ENCODE assay signal across 11 mouse cellular contexts in the genomic region with DNA sequence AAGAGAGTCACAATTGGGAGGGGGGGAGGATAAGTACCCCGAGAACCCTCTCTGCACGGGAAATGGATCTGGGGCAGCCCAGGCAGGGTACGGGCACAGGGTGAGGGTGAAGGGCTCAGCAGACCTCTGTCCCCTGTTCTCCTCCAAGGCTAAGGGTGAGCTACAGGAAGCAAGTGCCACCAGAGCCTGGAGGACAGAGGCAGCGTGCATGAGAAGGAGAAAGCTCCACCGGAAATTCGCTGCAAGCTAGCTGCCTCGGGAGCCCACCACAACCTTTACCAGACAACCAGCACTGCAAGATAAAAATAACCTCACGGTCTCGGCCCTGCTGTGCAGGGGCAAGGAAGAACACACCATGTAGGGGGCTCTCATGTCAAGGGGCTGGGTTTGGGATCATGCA. TPM values are rescaled to one million over a fixed set of nuclear protein-coding genes. Genes with fewer than 3 reads are reported as not detected.
DNase-seq lines count a peak whose midpoint lies in the region; ATAC-seq lines count a peak whose summit lies in the region.
"Had no signal": no experiment of that assay in that cellular context is flagged by ENCODE, and none has a peak within 500 bp of the region (broad histone marks: within the 10 kb centered on the region; RNA-seq: fewer than 3 reads in every experiment).

No protein-coding gene starts in this region.

- DNase-seq in heart, adult 18-20 months, result no peak
- peak; percentile 65 to 72 for DNase-seq in spleen, postnatal 36 days (ENCODE audit: low spot score in 2 of 2)
- no peak for DNase-seq in spleen, adult 12 weeks (ENCODE audit: low spot score)
- DNase-seq in thymus, postnatal 4 days, result peak; percentile 76
- no peak for DNase-seq in left cerebral cortex, postnatal 25 days (ENCODE audit: low spot score in 2 of 2)
- DNase-seq in embryo, embryonic 10.5 days (ENCODE audit: low spot score), result no peak
- DNase-seq: cerebellum, adult 2 months; lung, postnatal 14 days had no signal

- no peaks in the 10 kb centered on the region for H3K9me3 ChIP-seq in heart, embryonic 13.5 days

- intact Hi-C loops in left cerebral cortex, postnatal 25 days (cut with DNase I), result no loop called here

- no peak overlapping the region for H3K4me3 ChIP-seq in heart, embryonic 13.5 days

- H3K4me2 ChIP-seq in heart, embryonic 13.5 days, result peak overlapping the region; percentile 27

- H3K27me3 ChIP-seq in heart, embryonic 13.5 days (replicated peaks), result no peaks in the 10 kb centered on the region

- no peak for ATAC-seq in heart, embryonic 13.5 days (ENCODE audit: extremely low read depth, insufficient number of reproducible peaks, low FRiP score, low TSS enrichment)
- peak; percentile 37 for ATAC-seq in megakaryocyte, adult 5-6 weeks (ENCODE audit: poor library complexity, severe bottlenecking)

- peaks cover 27% of the 10 kb centered on the region for H3K4me1 ChIP-seq in heart, embryonic 13.5 days

- peaks cover 3% of the 10 kb centered on the region for H3K36me3 ChIP-seq in heart, embryonic 13.5 days

- H3K9ac ChIP-seq in heart, embryonic 13.5 days, result peak overlapping the region; percentile 60

- WGBS in heart, embryonic 13.5 days, result 27% methylated on average over 9 of the region's 9 CpGs

- peak overlapping the region; percentile 90 for H3K27ac ChIP-seq in heart, embryonic 13.5 days (replicated peaks)
- H3K27ac ChIP-seq: stomach, postnatal 0 days had no signal

RNA-seq across cellular contexts. Expression of a gene that starts 30.0 kb away (rescaled TPM):
- polyA plus RNA-seq in heart, embryonic 13.5 days (2015; fragmentation: Nextera tagmentation; extraction: Ambion mirVana), result 25.6 and 30.8 TPM in 2 replicates
- 100 to 1,000 TPM; 432 to 483 TPM for total RNA-seq in heart, adult 18-20 months (2021)
- total RNA-seq in megakaryocyte, adult 5-6 weeks (2015), result 48.2 and 48.7 TPM in 2 replicates
- total RNA-seq in megakaryocyte, adult 5-6 weeks (2017), result 50.4 and 53.1 TPM in 2 replicates
- total RNA-seq in left cerebral cortex, postnatal 25 days (2021), result 10 to 100 TPM; 37.0 to 37.3 TPM

Comparison
In these comparisons a context has a peak if more than half of its experiments do, and no peak if none do; other contexts are left out.
1. DNase-seq: peak in spleen, postnatal 36 days (2 of 2) and thymus, postnatal 4 days (single experiment); none in heart, adult 18-20 months (0 of 2), spleen, adult 12 weeks (single experiment), left cerebral cortex, postnatal 25 days (0 of 2) and embryo, embryonic 10.5 days (single experiment).
2. RNA of a gene that starts 30.0 kb away (total RNA-seq): 432 to 483 TPM in heart, adult 18-20 months; 48.2 to 53.1 TPM in megakaryocyte, adult 5-6 weeks and 37.0 to 37.3 TPM in left cerebral cortex, postnatal 25 days; every median in the first group is over 4 times any median in the second.